Mouse (Mus musculus) CH12.LX (cell line): ENCODE measurements around the gene Gm609. TPM values are rescaled to one million over a fixed set of nuclear protein-coding genes. Genes with fewer than 3 reads are reported as not detected.

Experiments
- DNase-seq: peaks from one replicate; pipeline ENCODE4 v3.0.0-alpha.2; 2013; ENCODE audit errors: extremely low read depth
- H3K27ac ChIP-seq: 2 replicates; pipeline ENCODE4 v1.5.1; 2012; ENCODE audit warnings: low read depth, mild to moderate bottlenecking, control low read depth, moderate library complexity; ENCODE audit not compliant: insufficient read depth
- H3K27me3 ChIP-seq: replicated peaks from 2 replicates; pipeline ENCODE3; 2012; ENCODE audit warnings: inconsistent platforms
- H3K36me3 ChIP-seq, 2 experiments: replicated peaks in 1 of 2; 2 replicates each; pipeline versions ENCODE3 to v1.6.1; 2012; ENCODE audit warnings: inconsistent platforms in 1 of 2, low read length in 1 of 2, mild to moderate bottlenecking in 1 of 2, mixed read lengths in 1 of 2, moderate library complexity in 1 of 2; ENCODE audit not compliant: control insufficient read depth in 1 of 2, insufficient read depth in 1 of 2
- H3K4me1 ChIP-seq, 2 experiments: 2 replicates each; pipeline ENCODE4 v1.6.1; 2012; ENCODE audit warnings: inconsistent platforms in 1 of 2, moderate library complexity in 1 of 2; ENCODE audit not compliant: insufficient read depth in 2 of 2, control insufficient read depth in 1 of 2
- H3K4me2 ChIP-seq: 2 replicates; pipeline ENCODE4 v1.6.1; 2012; ENCODE audit warnings: low read depth, mild to moderate bottlenecking, control low read depth; ENCODE audit not compliant: poor library complexity, insufficient read depth, severe bottlenecking
- H3K4me3 ChIP-seq, 3 experiments: fragments of 150-350 bp in 1 of 3; sonication (generic) in 1 of 3; replicated peaks in 1 of 3; 2 replicates each; pipeline versions ENCODE3 to v1.5.1; 2011 to 2012; ENCODE audit warnings: low read depth in 2 of 3, low read length in 2 of 3, mild to moderate bottlenecking in 2 of 3, moderate library complexity in 2 of 3, control low read depth in 1 of 3, improper control_type of control experiment in 1 of 3, inconsistent platforms in 1 of 3, mixed read lengths in 1 of 3; ENCODE audit not compliant: poor library complexity in 1 of 3
- H3K79me2 ChIP-seq: replicated peaks from 2 replicates; pipeline ENCODE4 v1.6.1; 2012; ENCODE audit warnings: mild to moderate bottlenecking, moderate library complexity; ENCODE audit not compliant: control insufficient read depth, poor library complexity, insufficient read depth, severe bottlenecking; ENCODE audit errors: extremely low read depth
- H3K9ac ChIP-seq: 2 replicates; pipeline ENCODE4 v1.6.1; 2012; ENCODE audit warnings: low read depth, mild to moderate bottlenecking, control low read depth, moderate library complexity; ENCODE audit not compliant: insufficient read depth
- H3K9me3 ChIP-seq: replicated peaks from 2 replicates; pipeline ENCODE3; 2012; ENCODE audit warnings: low read length, inconsistent platforms, mixed read lengths
- BHLHE40 ChIP-seq: IDR thresholded peaks from 2 replicates; pipeline ENCODE4 v1.6.1; 2011; ENCODE audit warnings: mild to moderate bottlenecking, low read depth, low read length, improper control_type of control experiment
- CTCF ChIP-seq, 2 experiments: IDR thresholded peaks in 1 of 2; conservative IDR thresholded peaks in 1 of 2; 2 replicates each; pipeline ENCODE4 v1.5.1; 2011 to 2012; ENCODE audit warnings: low read depth in 2 of 2, low read length in 2 of 2, improper control_type of control experiment in 1 of 2, inconsistent platforms in 1 of 2, mild to moderate bottlenecking in 1 of 2, moderate library complexity in 1 of 2
- E2F4 ChIP-seq: IDR thresholded peaks from 2 replicates; pipeline ENCODE4 v1.6.1; 2011; ENCODE audit warnings: low read depth, low read length, improper control_type of control experiment; ENCODE audit not compliant: insufficient replicate concordance
- ELF1 ChIP-seq: IDR thresholded peaks from 2 replicates; pipeline ENCODE4 v1.6.1; 2014; ENCODE audit warnings: low read depth, mild to moderate bottlenecking, inconsistent platforms, low read length, improper control_type of control experiment
- EP300 ChIP-seq: IDR thresholded peaks from 2 replicates; pipeline ENCODE4 v1.6.1; 2011; ENCODE audit warnings: low read length, improper control_type of control experiment
- ETS1 ChIP-seq: conservative IDR thresholded peaks from 2 replicates; pipeline ENCODE4 v1.6.1; 2012; ENCODE audit warnings: low read depth, mild to moderate bottlenecking, inconsistent platforms, low read length, improper control_type of control experiment, moderate library complexity
- GABPA ChIP-seq: IDR thresholded peaks from 2 replicates; pipeline ENCODE4 v1.6.1; 2012; ENCODE audit warnings: low read depth, low read length, improper control_type of control experiment, inconsistent platforms; ENCODE audit not compliant: insufficient replicate concordance
- HCFC1 ChIP-seq: IDR thresholded peaks from 2 replicates; pipeline ENCODE4 v1.6.1; 2012; ENCODE audit warnings: low read depth, mild to moderate bottlenecking, inconsistent platforms, low read length, improper control_type of control experiment
- JUND ChIP-seq: conservative IDR thresholded peaks from 2 replicates; pipeline ENCODE4 v1.6.1; 2011; ENCODE audit warnings: low read depth, low read length, improper control_type of control experiment
- KAT2A ChIP-seq: IDR thresholded peaks from 2 replicates; pipeline ENCODE4 v1.6.1; 2012; ENCODE audit warnings: low read length, improper control_type of control experiment, inconsistent platforms; ENCODE audit not compliant: insufficient replicate concordance
- MAX ChIP-seq: IDR thresholded peaks from 2 replicates; pipeline ENCODE4 v1.6.1; 2011; ENCODE audit warnings: low read length, improper control_type of control experiment
- MEF2A ChIP-seq: IDR thresholded peaks from 2 replicates; pipeline ENCODE4 v1.6.1; 2014; ENCODE audit warnings: low read depth, mild to moderate bottlenecking, inconsistent platforms, low read length, improper control_type of control experiment, borderline replicate concordance
- MXI1 ChIP-seq: IDR thresholded peaks from 2 replicates; pipeline ENCODE4 v1.6.1; 2011; ENCODE audit warnings: mild to moderate bottlenecking, low read depth, low read length, improper control_type of control experiment
- PAX5 ChIP-seq: IDR thresholded peaks from 2 replicates; pipeline ENCODE4 v1.6.1; 2012; ENCODE audit warnings: low read length, inconsistent platforms, mixed read lengths
- POLR2AphosphoS2 ChIP-seq: IDR thresholded peaks from 2 replicates; pipeline ENCODE4 v1.6.1; 2011; ENCODE audit warnings: low read depth, low read length, improper control_type of control experiment
- RAD21 ChIP-seq: IDR thresholded peaks from 2 replicates; pipeline ENCODE4 v1.6.1; 2011; ENCODE audit warnings: low read depth, mild to moderate bottlenecking, low read length, improper control_type of control experiment, moderate library complexity
- RCOR1 ChIP-seq: conservative IDR thresholded peaks from 2 replicates; pipeline ENCODE4 v1.6.1; 2012; ENCODE audit warnings: low read depth, mild to moderate bottlenecking, inconsistent platforms, low read length, improper control_type of control experiment
- USF1 ChIP-seq: IDR thresholded peaks from 2 replicates; pipeline ENCODE4 v1.6.1; 2014; ENCODE audit warnings: low read depth, mild to moderate bottlenecking, inconsistent platforms, low read length, improper control_type of control experiment
- ZC3H11A ChIP-seq: IDR thresholded peaks from 2 replicates; pipeline ENCODE4 v1.6.1; 2012; ENCODE audit warnings: low read depth, mild to moderate bottlenecking, inconsistent platforms, low read length, improper control_type of control experiment
- ZKSCAN1 ChIP-seq: IDR thresholded peaks from 2 replicates; pipeline ENCODE4 v1.6.1; 2012; ENCODE audit warnings: low read depth, inconsistent platforms, low read length, improper control_type of control experiment, borderline replicate concordance
- ZNF384 ChIP-seq: IDR thresholded peaks from 2 replicates; pipeline ENCODE4 v1.6.1; 2012; ENCODE audit warnings: low read depth, low read length, improper control_type of control experiment, inconsistent platforms
- dilution Hi-C: fragments of 300-500 bp; cut with MboI; formaldehyde crosslinking; loops from 2 replicates; pipeline ENCODE4 v1.14.3; 2020; ENCODE audit warnings: low sequenced_read_pairs; ENCODE audit not compliant: extremely low pct_unique_long_range_greater_than_20kb, extremely low pct_ligation_motif_present
- in situ Hi-C: fragments of 300-500 bp; cut with MboI; formaldehyde crosslinking; loops from 3 replicates; pipeline ENCODE4 v1.14.3; 2019; ENCODE audit warnings: low sequenced_read_pairs, low pct_ligation_motif_present, low pct_unique_long_range_greater_than_20kb, mixed read lengths
- polyA plus RNA-seq: library from polyadenylated mRNA; unstranded; fragments of >175 nt; gene quantifications from 2 replicates; pipeline ENCODE4 v1.2.1, GENCODE M21; 2012; ENCODE audit warnings: low read depth; ENCODE audit not compliant: insufficient read length
- total RNA-seq, 2 experiments: library from RNA; depleted of rRNA; stranded (reverse); fragments of 300-350 nt in 1 of 2; fragments of >200 nt in 1 of 2; gene quantifications; 2 replicates each; pipeline ENCODE4 v1.2.3; 2012 to 2014

The Gm609 gene
- total and polyA plus RNA-seq, 3 experiments = 0.04 TPM; not detected in 2

- H3K27ac ChIP-seq = no peak overlapping the region
- H3K4me3 ChIP-seq = no peak overlapping the region
- no peaks in the 10 kb centered on the region for H3K27me3 ChIP-seq
- H3K9ac ChIP-seq = no peak overlapping the region
- H3K4me1 ChIP-seq = peaks cover 5 to 7% of the 10 kb centered on the region in 2 experiments; a peak in 2 of 4 replicates
- dilution Hi-C loops = no loop called here
- TF ChIP-seq MAX (no peak), E2F4 (no peak), HCFC1 (no peak), POLR2AphosphoS2 (no peak), ZKSCAN1 (no peak), CTCF (conservative IDR thresholded peaks at IDR 0.05 in 1 of 2, IDR thresholded peaks at IDR 0.05 in 1 of 2; ENCODE audit: low read depth in 2 of 2, low read length in 2 of 2) (no peak), RAD21 (no peak), MEF2A (no peak), ZC3H11A (no peak), RCOR1 (no peak), KAT2A (no peak), EP300 (no peak), ZNF384 (no peak), MXI1 (no peak), ELF1 (no peak), JUND (no peak), ETS1 (no peak), GABPA (no peak), USF1 (no peak), PAX5 (no peak)
- H3K9me3 ChIP-seq = no peaks in the 10 kb centered on the region
- H3K79me2 ChIP-seq = no peaks in the 10 kb centered on the region
- no peak overlapping the region for H3K4me2 ChIP-seq
- in situ Hi-C loops = no loop called here
- DNase-seq = no peak
- peaks cover 15 to 16% of the 10 kb centered on the region in 2 experiments for H3K36me3 ChIP-seq
Measured at GRCm38 (mm10) chr16:45378147-45378943, 114.4 kb downstream of the Gm609 start.

GRCm38 (mm10) chr16:45377332-45377731, 115.4 kb downstream of the Gm609 start:
- Histone ChIP-seq H3K4me3 (no peak overlapping the region), H3K9me3 (no peaks in the 10 kb centered on the region), H3K27me3 (no peaks in the 10 kb centered on the region), H3K4me1 (peaks cover 7 to 8% of the 10 kb centered on the region in 2 experiments; a peak in 3 of 4 replicates), H3K27ac (no peak overlapping the region)
- DNase-seq = no peak
- dilution Hi-C loops = no loop called here
- no peak for TF ChIP-seq BHLHE40
- TF ChIP-seq, all 38 proteins: peak for 0
- Histone ChIP-seq H3K36me3 (peaks cover 8 to 9% of the 10 kb centered on the region in 2 experiments), H3K79me2 (no peaks in the 10 kb centered on the region), H3K4me2 (no peak overlapping the region), H3K9ac (no peak overlapping the region)
- in situ Hi-C loops = no loop called here
